Mouse (Mus musculus) small intestine, adult 2 months (tissue): ENCODE measurements around the gene 5730596B20Rik. TPM values are rescaled to one million over a fixed set of nuclear protein-coding genes. Genes with fewer than 3 reads are reported as not detected.

ENCODE experiments used
- H3K27ac ChIP-seq: fragments of 200-500 bp; 2 replicates; pipeline ENCODE4 v1.5.1; 2012; ENCODE audit warnings: low read depth, low read length, control low read depth, inconsistent platforms; ENCODE audit not compliant: insufficient read depth
- H3K27me3 ChIP-seq: fragments of 200-500 bp; 2 replicates; pipeline ENCODE4 v1.6.1; 2012; ENCODE audit warnings: mild to moderate bottlenecking, moderate library complexity, low read length, inconsistent platforms; ENCODE audit not compliant: control insufficient read depth, insufficient read depth
- H3K36me3 ChIP-seq: fragments of 200-500 bp; 2 replicates; pipeline ENCODE4 v1.6.1; 2012; ENCODE audit warnings: mild to moderate bottlenecking, low read length, control low read depth, inconsistent platforms; ENCODE audit not compliant: control insufficient read depth, insufficient read depth
- H3K4me1 ChIP-seq: fragments of 200-500 bp; 2 replicates; pipeline ENCODE4 v1.6.1; 2012; ENCODE audit warnings: low read length, inconsistent platforms, mixed read lengths; ENCODE audit not compliant: control insufficient read depth, insufficient read depth, insufficient read length
- H3K4me3 ChIP-seq: fragments of 200-500 bp; 2 replicates; pipeline ENCODE4 v1.5.1; 2012; ENCODE audit warnings: low read depth, mild to moderate bottlenecking, control low read depth, inconsistent platforms, low read length, moderate library complexity
- CTCF ChIP-seq: fragments of 200-500 bp; IDR thresholded peaks from 2 replicates; pipeline ENCODE4 v1.5.1; 2012; ENCODE audit warnings: low read depth, mild to moderate bottlenecking, control low read depth, inconsistent platforms, low read length, moderate library complexity, mixed read lengths; ENCODE audit not compliant: insufficient replicate concordance, insufficient read length; ENCODE audit errors: extremely low read depth
- POLR2A ChIP-seq: fragments of 200-500 bp; IDR thresholded peaks from 2 replicates; pipeline ENCODE4 v1.6.1; 2012; ENCODE audit warnings: low read depth, mild to moderate bottlenecking, control low read depth, inconsistent platforms, low read length, moderate library complexity
- WGBS: fragments of 180-500 bp; shearing (Covaris S2); methylation state at CpG from one replicate; pipeline ENCODE4 v1.1.7; 2018; 5-methylcytosine and 5-hydroxymethylcytosine counted together
- polyA plus RNA-seq: library from polyadenylated mRNA; depleted of rRNA; stranded (reverse); fragments of >200 nt; gene quantifications from 2 replicates; pipeline ENCODE4 v1.2.3, GENCODE M21; 2012

Gene 5730596B20Rik
- polyA plus RNA-seq, 1 experiment, result not detected

- Histone ChIP-seq H3K4me3 (no peak overlapping the region), H3K27ac (peak overlapping the region; percentile 3; the same call in 1 of the 2 replicates)
- TF ChIP-seq CTCF (no peak), POLR2A (no peak)
These were observed 6.2 kb downstream of the 5730596B20Rik start for GRCm38 (mm10) chr6:52183311-52184080.

GRCm38 (mm10) chr6:52184668-52185067, 7.4 kb downstream of the 5730596B20Rik start:
- Histone ChIP-seq H3K4me1 (peaks cover 12% of the 10 kb centered on the region), H3K4me3 (no peak overlapping the region), H3K27ac (no peak overlapping the region), H3K36me3 (no peaks in the 10 kb centered on the region), H3K27me3 (peaks cover 24% of the 10 kb centered on the region)
- WGBS, result 38% methylated on average over 6 of the region's 6 CpGs
- no peak for TF ChIP-seq CTCF
- TF ChIP-seq POLR2A, result no peak

More at GRCm38 (mm10) chr6:52183311-52184080, 6.2 kb downstream of the 5730596B20Rik start:
- Histone ChIP-seq H3K27me3 (peaks cover 29% of the 10 kb centered on the region), H3K36me3 (no peaks in the 10 kb centered on the region), H3K4me1 (peaks cover 12% of the 10 kb centered on the region)
- WGBS, result 15% methylated on average over 10 of the region's 10 CpGs

DNA sequence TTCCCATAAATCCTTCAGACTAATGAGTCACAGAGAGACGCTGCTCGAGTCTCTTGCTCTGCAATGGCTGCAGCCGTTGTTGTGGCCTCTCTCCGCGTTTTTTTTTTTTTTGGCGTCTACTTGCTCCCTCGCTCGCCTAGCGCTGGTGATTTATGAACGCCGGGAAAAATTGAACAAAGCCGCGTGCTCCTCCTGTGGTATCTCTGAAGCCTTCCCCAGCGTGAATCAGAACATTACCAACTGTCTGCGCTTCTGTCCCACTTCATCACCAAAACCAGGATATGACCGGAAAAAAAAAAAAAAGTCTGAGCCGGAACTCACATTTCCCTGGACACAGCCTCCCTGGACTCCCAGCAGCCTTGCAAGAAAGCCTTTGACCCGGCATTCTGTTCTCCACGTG, 7.9 kb downstream of the 5730596B20Rik start:
- no peak overlapping the region for H3K27ac ChIP-seq
- no peak for TF ChIP-seq CTCF
- no peak; the same call in 1 of the 2 replicates for TF ChIP-seq POLR2A
- H3K27me3 ChIP-seq, result peaks cover 24% of the 10 kb centered on the region
- WGBS, result 22% methylated on average over 19 of the region's 19 CpGs
- no peaks in the 10 kb centered on the region for H3K36me3 ChIP-seq
- peak overlapping the region; percentile 2; the same call in 1 of the 2 replicates for H3K4me3 ChIP-seq
- peaks cover 12% of the 10 kb centered on the region for H3K4me1 ChIP-seq

DNA sequence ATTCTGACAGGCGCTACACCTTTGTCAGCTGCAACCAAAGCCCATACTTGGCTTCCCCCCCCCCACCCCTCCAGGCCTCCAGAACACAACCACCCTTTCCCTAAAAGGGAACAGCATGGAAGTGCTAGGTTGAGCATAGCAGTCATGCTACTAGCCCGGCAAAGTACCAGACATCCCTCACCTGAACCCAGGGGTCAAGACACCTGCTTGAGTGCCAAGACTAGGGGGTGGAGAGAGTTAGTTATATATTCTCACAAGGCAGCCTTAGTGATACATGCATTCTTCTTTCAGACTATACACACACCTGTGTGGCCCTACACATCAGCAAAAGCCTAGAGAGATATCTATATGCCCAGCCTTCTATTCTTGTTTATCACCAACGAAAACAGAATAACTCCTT, 8.5 kb downstream of the 5730596B20Rik start:
- no peaks in the 10 kb centered on the region for H3K36me3 ChIP-seq
- TF ChIP-seq CTCF, result no peak
- no peak for TF ChIP-seq POLR2A
- H3K4me1 ChIP-seq, result peaks cover 12% of the 10 kb centered on the region
- WGBS, result 61% methylated on average over 3 of the region's 3 CpGs
- no peak overlapping the region for H3K4me3 ChIP-seq
- H3K27me3 ChIP-seq, result peaks cover 25% of the 10 kb centered on the region
- no peak overlapping the region for H3K27ac ChIP-seq

- Histone ChIP-seq H3K4me3 (no peak overlapping the region), H3K27ac (no peak overlapping the region), H3K4me1 (peaks cover 12% of the 10 kb centered on the region), H3K36me3 (no peaks in the 10 kb centered on the region), H3K27me3 (peaks cover 31% of the 10 kb centered on the region)
- 67% methylated on average over 1 of the region's 1 CpGs for WGBS
- TF ChIP-seq CTCF (no peak), POLR2A (no peak)
These were observed 9.2 kb downstream of the 5730596B20Rik start for GRCm38 (mm10) chr6:52186500-52186899.

DNA sequence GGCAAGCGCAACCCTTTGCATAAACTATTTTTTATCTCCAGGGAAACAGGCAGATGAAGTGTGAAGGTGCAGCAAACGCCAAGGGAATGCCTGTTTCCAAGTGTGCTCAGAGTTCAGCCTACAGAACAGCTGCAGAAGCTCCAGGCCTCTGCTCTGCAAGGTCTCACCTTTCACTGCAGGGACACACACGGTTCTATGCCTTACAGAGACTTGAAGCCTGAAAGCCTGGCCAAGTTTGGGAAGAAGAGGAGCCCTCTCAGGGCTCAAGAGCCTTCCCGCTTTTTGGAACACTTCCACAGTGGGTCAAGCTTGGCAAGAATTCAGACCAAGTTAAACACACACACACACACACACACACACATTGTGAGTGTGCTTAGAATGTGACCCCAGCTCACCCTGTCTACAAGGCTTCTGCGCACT, 11.9 kb downstream of the 5730596B20Rik start:
- no peak overlapping the region for H3K4me3 ChIP-seq
- TF ChIP-seq POLR2A (no peak), CTCF (no peak)
- H3K27ac ChIP-seq, result 0 out of 2 replicates have a peak overlapping the region, but pooled peaks have one; percentile 21
- peaks cover 39% of the 10 kb centered on the region for H3K27me3 ChIP-seq
- no peaks in the 10 kb centered on the region for H3K36me3 ChIP-seq
- peaks cover 9% of the 10 kb centered on the region for H3K4me1 ChIP-seq
- 42% methylated on average over 5 of the region's 5 CpGs for WGBS

DNA sequence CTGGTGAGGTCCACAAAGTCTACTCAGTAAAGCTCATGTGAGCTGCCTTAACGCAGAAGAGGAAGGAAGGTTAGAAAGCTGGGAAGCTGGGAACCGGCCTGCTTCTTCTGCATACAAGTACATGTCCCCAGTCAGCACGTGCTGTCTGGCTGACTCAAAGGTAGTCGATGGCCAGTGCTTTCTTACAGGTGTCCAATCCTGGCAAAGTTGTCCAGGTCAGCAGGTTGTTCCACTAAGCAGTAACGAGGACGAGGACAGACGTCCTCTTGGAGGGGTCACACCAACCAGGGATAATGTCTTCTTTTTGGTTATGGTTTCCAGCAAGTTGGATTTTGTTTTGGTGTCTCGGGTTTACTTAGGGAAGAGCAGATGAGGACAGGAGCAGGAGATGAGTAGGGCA, 12.6 kb downstream of the 5730596B20Rik start:
- Histone ChIP-seq H3K4me1 (peaks cover 5% of the 10 kb centered on the region), H3K36me3 (no peaks in the 10 kb centered on the region), H3K27ac (peak overlapping the region; percentile 36), H3K27me3 (peaks cover 41% of the 10 kb centered on the region), H3K4me3 (no peak overlapping the region)
- TF ChIP-seq CTCF (no peak), POLR2A (no peak)
- WGBS, result 60% methylated on average over 8 of the region's 8 CpGs
